In the genomic region with DNA sequence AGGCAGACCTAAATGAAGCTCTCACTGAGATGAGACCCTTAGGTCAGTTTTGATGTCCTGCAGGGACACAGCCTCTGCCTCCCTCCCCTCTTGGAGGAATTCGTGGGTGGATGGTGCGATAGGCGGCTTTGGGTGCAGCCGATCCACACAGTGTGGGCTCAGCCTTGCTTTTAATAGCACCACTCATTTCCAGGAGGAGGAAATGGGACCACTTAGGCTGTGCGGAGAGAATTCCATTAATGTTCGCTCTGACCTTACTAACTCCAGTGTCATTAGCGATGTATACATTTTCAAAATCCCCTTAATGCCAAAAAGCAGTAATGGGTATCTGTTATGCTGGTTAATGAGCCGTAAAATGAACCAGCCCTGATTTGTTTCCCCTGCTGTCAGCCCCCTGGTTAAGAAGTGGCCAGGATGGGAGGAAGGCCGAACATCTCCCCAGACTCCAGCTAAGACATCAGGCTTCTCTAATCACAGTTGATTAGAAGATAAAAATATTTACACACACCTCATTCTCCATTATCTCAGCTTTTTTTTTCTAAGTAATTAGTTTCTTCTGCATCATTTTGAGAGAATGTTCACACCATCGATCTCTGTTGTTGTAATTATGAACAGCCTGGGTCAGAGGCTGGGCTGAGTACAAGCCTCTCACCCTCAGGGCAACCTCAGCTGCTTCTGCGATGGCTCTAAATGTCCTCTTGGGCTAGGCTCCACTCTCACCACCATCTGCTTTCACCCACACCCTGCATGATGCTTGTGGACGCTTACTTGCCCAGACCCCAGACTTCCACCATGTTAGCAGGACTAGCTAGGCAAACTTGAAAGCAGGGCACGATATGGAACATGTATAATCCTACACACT, we compare ENCODE assay signal across 22 mouse cellular contexts. TPM values are rescaled to one million over a fixed set of nuclear protein-coding genes. Genes with fewer than 3 reads are reported as not detected.
DNase-seq lines count a peak whose midpoint lies in the region; ATAC-seq and TF ChIP-seq lines count a peak whose summit lies in the region.
"Had no signal": no experiment of that assay in that cellular context is flagged by ENCODE, and none has a peak within 500 bp of the region (broad histone marks: within the 10 kb centered on the region; RNA-seq: fewer than 3 reads in every experiment).

No protein-coding gene starts in this region.

- no peak overlapping the region for H3K4me3 ChIP-seq in embryonic facial prominence, embryonic 11.5 days (ENCODE audit: low read depth, low read length)
- H3K4me3 ChIP-seq in embryonic facial prominence, embryonic 10.5 days = no peak overlapping the region
- H3K4me3 ChIP-seq in lung, embryonic 14.5 days (ENCODE audit: low read depth, low read length) = no peak overlapping the region
- H3K4me3 ChIP-seq in hindbrain, postnatal 0 days (ENCODE audit: low read length) = no peak overlapping the region
- H3K4me3 ChIP-seq: left cerebral cortex, adult 2 months; liver, embryonic 13.5 days; lung, embryonic 15.5 days; midbrain, embryonic 12.5 days had no signal

- no peak overlapping the region for H3K4me2 ChIP-seq in embryonic facial prominence, embryonic 11.5 days (ENCODE audit: low read depth, low read length)
- no peak overlapping the region for H3K4me2 ChIP-seq in lung, embryonic 14.5 days
- no peak overlapping the region for H3K4me2 ChIP-seq in hindbrain, postnatal 0 days (ENCODE audit: low read depth, low read length)
- H3K4me2 ChIP-seq: liver, embryonic 13.5 days; lung, embryonic 15.5 days; midbrain, embryonic 12.5 days had no signal

- no peaks in the 10 kb centered on the region for H3K27me3 ChIP-seq in embryonic facial prominence, embryonic 11.5 days (ENCODE audit: control insufficient read depth, insufficient read depth, low read length)
- peaks cover 21% of the 10 kb centered on the region; the same call in 1 of the 2 replicates for H3K27me3 ChIP-seq in embryonic facial prominence, embryonic 10.5 days (replicated peaks; ENCODE audit: low read depth, poor library complexity, severe bottlenecking)
- no peaks in the 10 kb centered on the region for H3K27me3 ChIP-seq in lung, embryonic 14.5 days (ENCODE audit: insufficient read depth, low read length)
- no peaks in the 10 kb centered on the region for H3K27me3 ChIP-seq in hindbrain, postnatal 0 days (ENCODE audit: insufficient read depth, low read length)
- H3K27me3 ChIP-seq: liver, embryonic 13.5 days; lung, embryonic 15.5 days; midbrain, embryonic 12.5 days had no signal

- H3K9ac ChIP-seq in embryonic facial prominence, embryonic 11.5 days (replicated peaks; ENCODE audit: low read length) = no peak overlapping the region
- H3K9ac ChIP-seq in lung, embryonic 14.5 days = no peak overlapping the region
- H3K9ac ChIP-seq in hindbrain, postnatal 0 days (replicated peaks; ENCODE audit: low read length) = no peak overlapping the region
- H3K9ac ChIP-seq: liver, embryonic 13.5 days; lung, embryonic 15.5 days; midbrain, embryonic 12.5 days had no signal

- DNase-seq in embryonic facial prominence, embryonic 11.5 days (ENCODE audit: low spot score) = no peak
- DNase-seq in embryonic facial prominence, embryonic 10.5 days (ENCODE audit: low spot score) = no peak
- peak; percentile 9 for DNase-seq in lung, embryonic 14.5 days
- no peak for DNase-seq in lung, postnatal 25 days (ENCODE audit: low spot score)
- DNase-seq in hindbrain, postnatal 0 days (ENCODE audit: low spot score) = peak; percentile 12
- DNase-seq in retina, postnatal 1 day = peak; percentile 49
- DNase-seq in B cell, adult 2 months = no peak
- no peak for DNase-seq in adrenal gland, adult (ENCODE audit: inconsistent age in 2 of 2, low spot score in 1 of 2)
- DNase-seq: adrenal gland, postnatal 36 days; cerebellum, adult 18-20 months; cerebellum, postnatal 25 days; kidney, postnatal 25 days; liver, embryonic 13.5 days; right cerebral cortex, postnatal 14 days; thymus, postnatal 4 days had no signal

- WGBS in embryonic facial prominence, embryonic 11.5 days = 40% methylated on average over 13 of the region's 13 CpGs
- WGBS in embryonic facial prominence, embryonic 10.5 days = 45% methylated on average over 13 of the region's 13 CpGs
- whole genome bisulfite sequencing in lung, embryonic 14.5 days = 32% methylated on average over 13 of the region's 13 CpGs
- 54% methylated on average over 13 of the region's 13 CpGs for WGBS in hindbrain, postnatal 0 days

- H3K27ac ChIP-seq in embryonic facial prominence, embryonic 11.5 days (replicated peaks; ENCODE audit: low read depth, low read length) = no peak overlapping the region
- H3K27ac ChIP-seq in embryonic facial prominence, embryonic 10.5 days (replicated peaks) = no peak overlapping the region
- no peak overlapping the region for H3K27ac ChIP-seq in lung, embryonic 14.5 days (ENCODE audit: low read depth)
- no peak overlapping the region for H3K27ac ChIP-seq in hindbrain, postnatal 0 days
- H3K27ac ChIP-seq: left cerebral cortex, adult 2 months; liver, embryonic 13.5 days; lung, embryonic 15.5 days; macrophage; midbrain, embryonic 12.5 days had no signal

- TF ChIP-seq CTCF in lung, embryonic 14.5 days (IDR thresholded peaks at IDR 0.05; ENCODE audit: low read depth) = no peak
- no peak for TF ChIP-seq CTCF in hindbrain, postnatal 0 days (IDR thresholded peaks at IDR 0.05; ENCODE audit: low read depth)

- no peaks in the 10 kb centered on the region for H3K4me1 ChIP-seq in embryonic facial prominence, embryonic 11.5 days (ENCODE audit: control insufficient read depth, insufficient read depth, low read length)
- H3K4me1 ChIP-seq in embryonic facial prominence, embryonic 10.5 days = peaks cover 18% of the 10 kb centered on the region
- no peaks in the 10 kb centered on the region for H3K4me1 ChIP-seq in lung, embryonic 14.5 days (ENCODE audit: insufficient read depth)
- no peaks in the 10 kb centered on the region for H3K4me1 ChIP-seq in hindbrain, postnatal 0 days (ENCODE audit: insufficient read depth, low read length)
- H3K4me1 ChIP-seq: liver, embryonic 13.5 days; midbrain, embryonic 12.5 days had no signal

- no peaks in the 10 kb centered on the region for H3K9me3 ChIP-seq in embryonic facial prominence, embryonic 11.5 days (replicated peaks; ENCODE audit: control insufficient read depth, low read length)
- H3K9me3 ChIP-seq in embryonic facial prominence, embryonic 10.5 days = no peaks in the 10 kb centered on the region
- H3K9me3 ChIP-seq in lung, embryonic 14.5 days (ENCODE audit: low read depth, low read length) = no peaks in the 10 kb centered on the region
- no peaks in the 10 kb centered on the region for H3K9me3 ChIP-seq in hindbrain, postnatal 0 days (ENCODE audit: low read length)
- H3K9me3 ChIP-seq: liver, embryonic 13.5 days; lung, embryonic 15.5 days; midbrain, embryonic 12.5 days had no signal

- ATAC-seq in embryonic facial prominence, embryonic 11.5 days (replicated peaks; ENCODE audit: insufficient number of reproducible peaks, low FRiP score, low TSS enrichment, low read depth) = 0 out of 2 replicates have a peak, but pooled peaks have one; percentile 67
- ATAC-seq in lung, embryonic 14.5 days (ENCODE audit: insufficient read depth) = no peak
- ATAC-seq in hindbrain, postnatal 0 days = no peak
- ATAC-seq: forebrain, embryonic 16.5 days; intestine, postnatal 0 days had no signal

- no peaks in the 10 kb centered on the region for H3K36me3 ChIP-seq in embryonic facial prominence, embryonic 11.5 days (replicated peaks; ENCODE audit: control insufficient read depth, insufficient read depth, low read depth, low read length)
- no peaks in the 10 kb centered on the region for H3K36me3 ChIP-seq in embryonic facial prominence, embryonic 10.5 days (replicated peaks)
- H3K36me3 ChIP-seq in lung, embryonic 14.5 days (ENCODE audit: insufficient read depth) = no peaks in the 10 kb centered on the region
- H3K36me3 ChIP-seq in hindbrain, postnatal 0 days (ENCODE audit: insufficient read depth, low read length) = no peaks in the 10 kb centered on the region
- H3K36me3 ChIP-seq: liver, embryonic 13.5 days; lung, embryonic 15.5 days; midbrain, embryonic 12.5 days had no signal

RNA-seq across cellular contexts. Expression of a gene that starts 33.8 kb away (rescaled TPM):
- 5.0 and 7.3 TPM in 2 replicates for polyA plus RNA-seq in embryonic facial prominence, embryonic 11.5 days (2014; fragmentation: Nextera tagmentation; extraction: Ambion mirVana)
- 4.4 and 4.6 TPM in 2 replicates for polyA plus RNA-seq in embryonic facial prominence, embryonic 10.5 days (2016; fragmentation: Nextera tagmentation; extraction: Ambion mirVana)
- 7.3 and 8.4 TPM in 2 replicates for polyA plus RNA-seq in lung, embryonic 14.5 days (2014; fragmentation: Nextera tagmentation; extraction: Ambion mirVana)
- 96.4 and 99.4 TPM in 2 replicates for total RNA-seq in hindbrain, postnatal 0 days (2014; rRNA removed)
- polyA plus RNA-seq in hindbrain, postnatal 0 days (2015; fragmentation: Nextera tagmentation; extraction: Ambion mirVana) = 52.5 and 53.9 TPM in 2 replicates
- total RNA-seq: MEL had no signal

Comparison
In these comparisons a context has a peak if more than half of its experiments do, and no peak if none do; other contexts are left out.
1. DNase-seq: peak in lung, embryonic 14.5 days (single experiment), hindbrain, postnatal 0 days (single experiment) and retina, postnatal 1 day (single experiment); none in embryonic facial prominence, embryonic 11.5 days (single experiment), embryonic facial prominence, embryonic 10.5 days (single experiment), lung, postnatal 25 days (single experiment), B cell, adult 2 months (0 of 2) and adrenal gland, adult (0 of 2).